Comparison of ENCODE assay signal across 14 mouse cellular contexts in the genomic region with DNA sequence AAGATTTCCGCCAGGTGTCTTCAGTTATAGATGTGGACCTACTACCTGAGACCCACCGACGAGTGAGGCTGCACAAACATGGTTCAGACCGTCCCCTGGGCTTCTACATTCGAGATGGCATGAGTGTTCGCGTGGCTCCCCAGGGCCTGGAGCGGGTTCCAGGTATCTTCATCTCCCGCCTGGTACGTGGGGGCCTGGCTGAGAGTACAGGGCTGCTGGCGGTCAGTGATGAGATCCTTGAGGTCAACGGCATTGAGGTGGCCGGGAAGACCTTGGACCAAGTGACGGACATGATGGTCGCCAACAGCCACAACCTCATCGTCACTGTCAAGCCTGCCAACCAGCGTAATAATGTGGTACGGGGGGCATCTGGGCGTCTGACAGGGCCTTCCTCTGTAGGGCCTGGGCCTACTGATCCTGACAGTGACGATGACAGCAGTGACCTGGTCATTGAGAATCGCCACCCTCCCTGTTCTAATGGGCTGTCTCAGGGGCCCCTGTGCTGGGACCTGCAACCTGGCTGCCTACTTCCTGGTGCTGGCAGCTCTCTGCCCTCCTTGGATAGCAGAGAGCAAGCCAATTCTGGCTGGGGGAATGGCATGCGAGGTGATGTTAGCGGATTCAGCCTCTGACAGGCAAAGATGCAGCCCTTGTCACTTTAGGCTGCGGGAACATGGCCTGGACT. TPM values are rescaled to one million over a fixed set of nuclear protein-coding genes. Genes with fewer than 3 reads are reported as not detected.
DNase-seq lines count a peak whose midpoint lies in the region; ATAC-seq and TF ChIP-seq lines count a peak whose summit lies in the region.
"Had no signal": no experiment of that assay in that cellular context is flagged by ENCODE, and none has a peak within 500 bp of the region (broad histone marks: within the 10 kb centered on the region; RNA-seq: fewer than 3 reads in every experiment).

No protein-coding gene starts in this region.

- H3K4me3 ChIP-seq in forebrain, embryonic 15.5 days, result 0 out of 2 replicates have a peak overlapping the region, but pooled peaks have one; percentile 58
- H3K4me3 ChIP-seq in forebrain, postnatal 0 days (ENCODE audit: low read depth, low read length), result no peak overlapping the region
- no peak overlapping the region for H3K4me3 ChIP-seq in neural tube, embryonic 12.5 days
- H3K4me3 ChIP-seq in embryonic facial prominence, embryonic 13.5 days, result no peak overlapping the region

- no peak overlapping the region for H3K27ac ChIP-seq in forebrain, embryonic 15.5 days (replicated peaks)
- H3K27ac ChIP-seq in forebrain, postnatal 0 days (ENCODE audit: low read depth, low read length), result no peak overlapping the region
- no peak overlapping the region for H3K27ac ChIP-seq in neural tube, embryonic 12.5 days
- H3K27ac ChIP-seq in embryonic facial prominence, embryonic 13.5 days, result no peak overlapping the region

- no peak for TF ChIP-seq CTCF in forebrain, postnatal 0 days (IDR thresholded peaks at IDR 0.05; ENCODE audit: low read depth)

- H3K4me2 ChIP-seq in forebrain, embryonic 15.5 days (replicated peaks), result no peak overlapping the region
- H3K4me2 ChIP-seq in forebrain, postnatal 0 days (ENCODE audit: low read depth), result no peak overlapping the region
- H3K4me2 ChIP-seq in neural tube, embryonic 12.5 days (replicated peaks), result peak overlapping the region; percentile 96
- no peak overlapping the region for H3K4me2 ChIP-seq in embryonic facial prominence, embryonic 13.5 days

- H3K27me3 ChIP-seq in forebrain, embryonic 15.5 days, result no peaks in the 10 kb centered on the region
- H3K27me3 ChIP-seq in forebrain, postnatal 0 days (ENCODE audit: insufficient read depth, low read length), result no peaks in the 10 kb centered on the region
- H3K27me3 ChIP-seq in neural tube, embryonic 12.5 days (replicated peaks), result no peaks in the 10 kb centered on the region
- no peaks in the 10 kb centered on the region for H3K27me3 ChIP-seq in embryonic facial prominence, embryonic 13.5 days

- peaks cover 19% of the 10 kb centered on the region for H3K36me3 ChIP-seq in forebrain, embryonic 15.5 days
- peaks cover 24% of the 10 kb centered on the region for H3K36me3 ChIP-seq in forebrain, postnatal 0 days (ENCODE audit: insufficient read depth)
- H3K36me3 ChIP-seq in neural tube, embryonic 12.5 days, result peaks cover 28% of the 10 kb centered on the region
- H3K36me3 ChIP-seq in embryonic facial prominence, embryonic 13.5 days, result peaks cover 32% of the 10 kb centered on the region

- H3K4me1 ChIP-seq in forebrain, embryonic 15.5 days, result peaks cover 37% of the 10 kb centered on the region
- H3K4me1 ChIP-seq in forebrain, postnatal 0 days (ENCODE audit: insufficient read depth), result peaks cover 10% of the 10 kb centered on the region
- H3K4me1 ChIP-seq in neural tube, embryonic 12.5 days, result peaks cover 41% of the 10 kb centered on the region
- H3K4me1 ChIP-seq in embryonic facial prominence, embryonic 13.5 days, result peaks cover 32% of the 10 kb centered on the region

- no peak for ATAC-seq in forebrain, embryonic 15.5 days (replicated peaks)
- no peak for ATAC-seq in forebrain, postnatal 0 days
- ATAC-seq in neural tube, embryonic 12.5 days (ENCODE audit: low FRiP score, low read depth), result no peak
- no peak for ATAC-seq in embryonic facial prominence, embryonic 13.5 days (ENCODE audit: insufficient number of reproducible peaks, insufficient read depth, low FRiP score, low TSS enrichment, low read depth)

- H3K9ac ChIP-seq in forebrain, embryonic 15.5 days (replicated peaks), result no peak overlapping the region
- H3K9ac ChIP-seq in forebrain, postnatal 0 days, result no peak overlapping the region
- H3K9ac ChIP-seq in neural tube, embryonic 12.5 days, result peak overlapping the region; percentile 53
- H3K9ac ChIP-seq in embryonic facial prominence, embryonic 13.5 days, result peak overlapping the region; percentile 68; the same call in 1 of the 2 replicates

- no peaks in the 10 kb centered on the region for H3K9me3 ChIP-seq in forebrain, embryonic 15.5 days
- H3K9me3 ChIP-seq in forebrain, postnatal 0 days (ENCODE audit: low read length), result no peaks in the 10 kb centered on the region
- no peaks in the 10 kb centered on the region for H3K9me3 ChIP-seq in neural tube, embryonic 12.5 days
- H3K9me3 ChIP-seq in embryonic facial prominence, embryonic 13.5 days, result no peaks in the 10 kb centered on the region

- 90% methylated on average over 24 of the region's 24 CpGs for WGBS in forebrain, embryonic 15.5 days
- WGBS in forebrain, postnatal 0 days, result 94% methylated on average over 24 of the region's 24 CpGs
- 92% methylated on average over 24 of the region's 24 CpGs for WGBS in neural tube, embryonic 12.5 days
- 93% methylated on average over 24 of the region's 24 CpGs for WGBS in embryonic facial prominence, embryonic 13.5 days

- DNase-seq in forebrain, postnatal 0 days, result no peak
- DNase-seq in neural tube, embryonic 10.5 days (ENCODE audit: extremely low spot score, low spot score), result no peak
- DNase-seq in testis, postnatal 10 days (ENCODE audit: low spot score), result peak; percentile 45
- DNase-seq in retina, embryonic 14.5 days (ENCODE audit: low spot score), result no peak
- no peak for DNase-seq in left cerebral cortex, adult 18-20 months (ENCODE audit: low spot score in 2 of 2)
- DNase-seq: gastrocnemius, postnatal 14 days; kidney, adult 2 months had no signal

RNA-seq across cellular contexts. Expression of a gene that starts 1.9 kb away (rescaled TPM):
- 47.1 and 52.0 TPM in 2 replicates for polyA plus RNA-seq in forebrain, embryonic 15.5 days (2015; fragmentation: Nextera tagmentation; extraction: Ambion mirVana)
- 59.3 and 71.1 TPM in 2 replicates for total RNA-seq in forebrain, postnatal 0 days (2014; rRNA removed)
- 63.8 and 72.5 TPM in 2 replicates for polyA plus RNA-seq in forebrain, postnatal 0 days (2015; fragmentation: Nextera tagmentation; extraction: Ambion mirVana)
- 31.9 and 38.5 TPM in 2 replicates for polyA plus RNA-seq in neural tube, embryonic 12.5 days (2016; fragmentation: Nextera tagmentation; extraction: Ambion mirVana)
- polyA plus RNA-seq in embryonic facial prominence, embryonic 13.5 days (2015; fragmentation: Nextera tagmentation; extraction: Ambion mirVana), result 18.9 and 21.5 TPM in 2 replicates
- 10 to 100 TPM; 41.2 to 46.1 TPM for total RNA-seq in left cerebral cortex, adult 18-20 months (2021)

RNA-seq across cellular contexts. Expression of a gene that starts 2.0 kb away (rescaled TPM):
- 105 and 107 TPM in 2 replicates for polyA plus RNA-seq in forebrain, embryonic 15.5 days (2015; fragmentation: Nextera tagmentation; extraction: Ambion mirVana)
- 24.1 and 35.0 TPM in 2 replicates for total RNA-seq in forebrain, postnatal 0 days (2014; rRNA removed)
- 90.0 and 95.7 TPM in 2 replicates for polyA plus RNA-seq in forebrain, postnatal 0 days (2015; fragmentation: Nextera tagmentation; extraction: Ambion mirVana)
- 84.1 and 90.7 TPM in 2 replicates for polyA plus RNA-seq in neural tube, embryonic 12.5 days (2016; fragmentation: Nextera tagmentation; extraction: Ambion mirVana)
- 72.3 and 84.3 TPM in 2 replicates for polyA plus RNA-seq in embryonic facial prominence, embryonic 13.5 days (2015; fragmentation: Nextera tagmentation; extraction: Ambion mirVana)
- 10 to 100 TPM; 53.7 to 57.3 TPM for total RNA-seq in left cerebral cortex, adult 18-20 months (2021)

RNA-seq across cellular contexts. Expression of a gene that starts 4.6 kb away (rescaled TPM):
- 0.15 TPM in 1 of 2 replicates, not detected in the other for polyA plus RNA-seq in forebrain, embryonic 15.5 days (2015; fragmentation: Nextera tagmentation; extraction: Ambion mirVana)
- 0.23 TPM in 1 of 2 replicates, not detected in the other for total RNA-seq in forebrain, postnatal 0 days (2014; rRNA removed)
- 0.21 and 0.31 TPM in 2 replicates for polyA plus RNA-seq in forebrain, postnatal 0 days (2015; fragmentation: Nextera tagmentation; extraction: Ambion mirVana)
- not detected in 2 replicates for polyA plus RNA-seq in neural tube, embryonic 12.5 days (2016; fragmentation: Nextera tagmentation; extraction: Ambion mirVana)
- polyA plus RNA-seq in embryonic facial prominence, embryonic 13.5 days (2015; fragmentation: Nextera tagmentation; extraction: Ambion mirVana), result 0.25 and 0.36 TPM in 2 replicates
- under 1 TPM in 1 of 2 experiments, not detected in 1; 0.49 TPM for total RNA-seq in left cerebral cortex, adult 18-20 months (2021)
- total RNA-seq: gastrocnemius, postnatal 14 days; layer of hippocampus, postnatal 10 days had no signal
- polyA plus RNA-seq: erythroblast, embryonic 14.5 days; heart, postnatal 0 days; stomach, embryonic 14.5 days had no signal

RNA-seq across cellular contexts. Expression of a gene that starts 5.1 kb away (rescaled TPM):
- 17.3 and 19.3 TPM in 2 replicates for polyA plus RNA-seq in forebrain, embryonic 15.5 days (2015; fragmentation: Nextera tagmentation; extraction: Ambion mirVana)
- total RNA-seq in forebrain, postnatal 0 days (2014; rRNA removed), result 10.3 and 10.9 TPM in 2 replicates
- 15.2 and 16.8 TPM in 2 replicates for polyA plus RNA-seq in forebrain, postnatal 0 days (2015; fragmentation: Nextera tagmentation; extraction: Ambion mirVana)
- 19.4 and 20.3 TPM in 2 replicates for polyA plus RNA-seq in neural tube, embryonic 12.5 days (2016; fragmentation: Nextera tagmentation; extraction: Ambion mirVana)
- 28.6 and 34.5 TPM in 2 replicates for polyA plus RNA-seq in embryonic facial prominence, embryonic 13.5 days (2015; fragmentation: Nextera tagmentation; extraction: Ambion mirVana)
- 10 to 100 TPM in 1 of 2 experiments, 1 to 10 TPM in 1; 9.5 to 11.2 TPM for total RNA-seq in left cerebral cortex, adult 18-20 months (2021)

RNA-seq across cellular contexts. Expression of a gene that starts 16.8 kb away (rescaled TPM):
- 12.1 and 12.3 TPM in 2 replicates for polyA plus RNA-seq in forebrain, embryonic 15.5 days (2015; fragmentation: Nextera tagmentation; extraction: Ambion mirVana)
- 4.4 and 5.6 TPM in 2 replicates for total RNA-seq in forebrain, postnatal 0 days (2014; rRNA removed)
- 21.5 and 28.0 TPM in 2 replicates for polyA plus RNA-seq in forebrain, postnatal 0 days (2015; fragmentation: Nextera tagmentation; extraction: Ambion mirVana)
- 12.4 and 13.8 TPM in 2 replicates for polyA plus RNA-seq in neural tube, embryonic 12.5 days (2016; fragmentation: Nextera tagmentation; extraction: Ambion mirVana)
- 0.61 and 0.84 TPM in 2 replicates for polyA plus RNA-seq in embryonic facial prominence, embryonic 13.5 days (2015; fragmentation: Nextera tagmentation; extraction: Ambion mirVana)
- total RNA-seq in left cerebral cortex, adult 18-20 months (2021), result 10 to 100 TPM; 60.0 to 64.6 TPM

Comparison
In these comparisons a context has a peak if more than half of its experiments do, and no peak if none do; other contexts are left out.
1. H3K9ac ChIP-seq: peak in neural tube, embryonic 12.5 days (single experiment) and embryonic facial prominence, embryonic 13.5 days (single experiment); none in forebrain, embryonic 15.5 days (single experiment) and forebrain, postnatal 0 days (single experiment).